Mouse (Mus musculus) A20 (cell line): ENCODE data around the gene Zfp189.

Experiments
- DNase-seq: peaks from one replicate; pipeline ENCODE4 v3.0.0-alpha.2; 2011; ENCODE audit warnings: low read depth, low spot score

The Zfp189 gene

GRCm38 (mm10) chr4:49536671-49537070 is 15.7 kb downstream of the Zfp189 start:
- DNase-seq: no peak

- no peak for DNase-seq
Observed at GRCm38 (mm10) chr4:49539665-49540064, 18.7 kb downstream of the Zfp189 start.

DNA sequence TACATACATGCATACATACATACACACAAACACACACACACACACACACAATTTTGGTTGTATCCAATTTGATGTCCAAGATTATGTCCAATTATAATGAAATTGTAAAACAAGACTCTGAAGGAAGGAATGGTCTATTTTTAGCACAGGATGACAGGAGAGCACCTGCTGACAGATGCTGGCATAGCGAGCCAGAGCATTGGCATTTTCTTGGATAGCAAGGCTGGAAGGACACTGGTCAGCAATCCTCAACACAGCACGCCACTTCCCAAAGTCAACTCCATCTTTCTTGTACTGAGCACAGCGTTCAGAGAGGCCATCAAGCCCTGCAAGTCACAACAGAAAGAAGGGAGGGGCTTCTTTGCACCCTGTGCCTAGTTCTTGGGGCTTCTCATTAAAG is 20.0 kb downstream of the Zfp189 start:
- DNase-seq: no peak

DNA sequence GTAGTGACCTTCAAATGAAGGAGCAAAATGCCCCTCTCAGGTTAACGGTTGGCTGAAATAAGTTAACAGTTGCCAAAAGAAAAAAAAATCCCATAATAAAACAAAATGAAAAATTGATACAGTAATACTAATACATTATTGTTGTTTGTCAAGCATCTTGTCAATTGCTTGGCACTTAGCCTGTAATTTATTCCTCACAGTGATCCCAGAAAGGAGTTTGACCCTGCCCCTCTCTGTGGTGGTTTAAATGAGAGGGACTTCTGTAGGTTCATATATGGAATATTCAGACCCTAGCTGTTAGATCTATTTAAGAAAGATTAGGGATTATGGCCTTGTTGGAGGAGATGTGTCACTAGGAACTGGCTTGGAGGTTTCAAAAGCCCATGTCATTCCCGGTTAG is 25.1 kb downstream of the Zfp189 start:
- no peak for DNase-seq

- DNase-seq: no peak
Observed at GRCm38 (mm10) chr4:49546873-49547543, 26.0 kb downstream of the Zfp189 start.

DNA sequence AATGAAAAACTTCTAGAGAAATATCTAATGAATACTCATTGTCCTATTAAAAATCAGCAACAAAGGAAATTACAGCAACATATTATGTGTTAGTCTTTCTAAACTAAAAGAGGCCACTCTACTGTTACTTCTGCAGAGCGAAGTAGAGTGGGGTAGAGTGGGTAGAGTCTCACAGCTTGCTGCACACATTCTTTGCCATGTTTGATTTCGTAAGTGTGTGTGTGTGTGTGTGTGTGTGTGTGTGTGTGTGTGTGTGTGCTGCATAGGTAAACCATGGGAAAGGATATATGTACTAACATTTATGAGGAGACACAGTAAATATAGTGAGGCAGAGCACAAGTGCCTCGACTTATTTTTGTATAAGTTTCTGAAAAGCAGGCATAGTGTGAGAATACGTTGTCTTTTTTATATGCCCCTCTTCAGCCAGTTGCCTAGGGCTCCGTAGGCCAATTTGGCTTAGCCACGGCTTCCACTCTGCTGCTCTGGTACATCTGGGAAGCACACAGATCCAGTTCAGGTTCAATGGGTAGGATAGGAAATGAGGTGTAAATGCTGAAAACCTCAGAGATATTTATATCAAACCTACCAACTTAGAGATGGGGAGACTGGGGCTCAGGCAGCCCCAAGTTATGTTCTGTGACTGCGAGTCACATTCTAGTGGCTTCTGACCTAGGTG is 26.7 kb downstream of the Zfp189 start:
- DNase-seq: no peak

DNA sequence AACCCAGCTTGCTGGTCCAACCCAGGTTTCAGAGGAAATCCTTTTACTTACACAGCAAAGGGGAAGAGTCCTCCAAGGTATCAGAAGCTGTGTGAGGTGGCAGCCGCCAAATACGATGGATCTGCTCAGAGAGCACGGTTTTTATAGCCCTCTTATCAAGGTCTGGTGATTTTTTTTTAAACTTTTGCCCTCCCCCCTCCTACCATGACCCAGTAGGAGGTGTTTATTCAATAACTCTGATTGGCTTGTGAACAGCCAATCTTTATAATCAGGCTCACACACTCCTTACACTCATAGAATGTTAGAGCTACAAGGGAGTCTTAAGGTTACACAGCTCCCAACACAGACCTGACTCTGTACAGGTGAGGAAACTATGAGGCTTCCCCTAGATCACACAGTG is 28.4 kb downstream of the Zfp189 start, which contains the start of gene Aldob:
Aldob (minus strand) TSS at position 164 of the 400 bp plus-strand sequence.
- no peak for DNase-seq

DNA sequence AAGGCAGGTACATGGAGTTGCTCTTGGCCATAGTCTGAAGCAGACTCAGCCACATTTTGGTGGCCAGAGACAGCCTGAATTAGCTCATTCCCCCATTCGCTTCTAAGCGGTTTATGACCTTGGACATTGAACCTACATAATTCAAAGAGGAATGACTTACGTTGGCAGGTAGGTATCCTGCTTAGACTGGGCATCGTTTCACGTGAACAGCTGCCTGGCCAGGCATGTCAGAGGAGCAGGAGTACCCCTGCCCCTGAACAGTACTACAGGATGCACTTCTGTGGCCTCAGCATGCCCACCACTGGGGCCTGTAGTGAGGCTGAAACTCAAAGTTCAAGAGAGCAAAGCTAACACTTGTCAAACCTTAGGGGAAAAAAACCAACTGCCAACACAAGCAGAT is 32.4 kb downstream of the Zfp189 start:
- DNase-seq: no peak

DNA sequence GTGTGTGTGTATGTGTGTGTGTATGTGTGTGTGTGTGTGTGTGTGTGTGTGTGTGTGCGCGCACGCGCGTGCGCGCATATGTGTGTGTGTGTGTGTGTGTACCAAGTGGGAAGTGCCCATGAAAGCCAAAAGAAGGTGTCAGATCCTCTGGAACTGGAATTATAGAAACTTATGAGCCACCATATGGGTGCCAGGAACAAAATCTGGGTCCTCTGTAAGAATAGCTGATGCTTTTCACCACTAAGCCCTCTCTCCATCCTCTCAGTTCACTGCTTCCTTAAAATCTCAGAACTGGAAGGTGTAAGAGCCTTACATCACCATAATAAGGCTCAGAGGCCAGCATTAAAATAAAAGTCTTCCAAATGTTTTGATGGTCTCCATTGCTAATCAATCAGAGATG is 36.4 kb downstream of the Zfp189 start:
- DNase-seq: no peak

GRCm38 (mm10) chr4:49558181-49558580 is 37.2 kb downstream of the Zfp189 start:
- no peak for DNase-seq

DNA sequence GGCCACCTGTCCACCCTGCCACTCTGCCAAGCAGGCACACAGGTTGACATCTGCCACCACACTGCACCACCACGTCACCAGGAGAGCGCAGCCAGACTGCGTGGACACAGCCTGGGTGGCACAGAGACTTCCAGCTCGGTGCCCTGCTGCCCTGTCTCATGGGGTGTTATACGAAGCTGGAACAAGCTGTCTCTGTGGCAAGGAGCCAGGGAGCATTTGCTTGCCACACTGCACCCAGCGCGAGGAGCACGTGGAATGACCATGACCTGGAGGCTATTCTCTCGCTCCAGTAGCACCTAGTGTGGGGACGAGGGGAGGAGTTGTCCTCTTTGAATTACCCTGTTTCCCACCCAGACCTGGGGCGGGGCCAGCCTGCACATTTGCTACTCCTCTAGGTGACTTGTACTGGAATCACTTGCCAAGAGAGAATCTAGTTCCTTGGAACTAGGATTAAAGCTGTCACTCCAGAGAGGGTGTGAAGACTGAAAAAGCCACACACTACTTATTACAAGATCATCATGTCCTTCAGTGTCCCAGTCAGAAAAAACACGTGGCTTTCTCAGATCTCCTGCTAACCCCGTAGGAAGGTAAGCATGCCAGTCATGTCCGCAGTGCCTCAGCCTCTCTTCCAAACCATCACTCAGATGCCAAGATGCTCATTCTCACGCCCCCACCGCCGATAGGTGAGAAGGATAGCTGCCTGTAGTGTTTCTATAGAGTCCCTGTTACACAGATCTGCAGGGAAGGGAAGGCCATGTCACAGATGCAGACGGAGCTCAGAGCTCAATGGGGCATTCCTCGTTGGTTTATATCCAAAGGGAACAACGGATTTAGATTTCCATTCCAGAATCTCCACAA is 39.2 kb downstream of the Zfp189 start:
- DNase-seq: no peak

- DNase-seq: peak; percentile 67
Observed at GRCm38 (mm10) chr4:49567613-49568012, 46.6 kb downstream of the Zfp189 start.

DNA sequence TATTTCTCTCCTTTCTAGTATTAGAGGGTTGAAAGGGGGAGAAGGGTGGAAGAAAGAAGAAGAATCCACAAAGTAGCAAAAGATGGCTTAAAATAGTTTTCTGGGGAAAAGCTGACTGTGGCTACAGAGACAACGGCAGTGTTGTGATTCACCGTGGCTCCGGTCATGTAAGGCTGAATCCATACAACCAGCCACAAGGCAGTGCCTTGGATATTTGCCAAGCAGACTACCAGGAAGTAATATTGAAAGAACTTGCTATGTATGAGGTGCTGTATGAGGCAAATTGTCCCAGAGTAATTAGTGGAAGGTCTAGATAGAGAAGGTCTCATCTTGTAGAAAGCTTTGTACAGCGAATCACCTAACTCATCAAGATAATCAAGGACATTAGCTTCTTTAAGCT is 51.2 kb downstream of the Zfp189 start:
- no peak for DNase-seq
